Mouse (Mus musculus) bone marrow macrophage, adult 2 months (primary cell): ENCODE measurements around the gene Gstz1. TPM values are rescaled to one million over a fixed set of nuclear protein-coding genes. Genes with fewer than 3 reads are reported as not detected.
"Not testable (repeated sequence)": the region's sequence is repeated elsewhere in the genome, so short reads cannot be mapped to it uniquely, and the experiment has no call there.

Experiments used
- H3K27ac ChIP-seq: 2 replicates; pipeline ENCODE4 v1.5.1; 2012; ENCODE audit warnings: low read depth, low read length; ENCODE audit not compliant: insufficient read depth
- H3K4me1 ChIP-seq: 2 replicates; pipeline ENCODE4 v1.6.1; 2012; ENCODE audit warnings: low read length; ENCODE audit not compliant: control insufficient read depth, insufficient read depth
- H3K4me3 ChIP-seq: 2 replicates; pipeline ENCODE4 v1.5.1; 2012; ENCODE audit warnings: mild to moderate bottlenecking, low read length, moderate library complexity; ENCODE audit not compliant: insufficient read depth
- CTCF ChIP-seq: IDR thresholded peaks from 2 replicates; pipeline ENCODE4 v1.5.1; 2012; ENCODE audit warnings: low read depth, mild to moderate bottlenecking, low read length, moderate library complexity
- POLR2A ChIP-seq: IDR thresholded peaks from 2 replicates; pipeline ENCODE4 v1.6.1; 2012; ENCODE audit warnings: mild to moderate bottlenecking, low read depth, low read length, borderline replicate concordance
- polyA plus RNA-seq: library from polyadenylated mRNA; stranded (reverse); fragments of >200 nt; gene quantifications from 2 replicates; pipeline ENCODE4 v1.2.4, GENCODE M21; 2012; ENCODE audit not compliant: missing spikeins, insufficient read depth, insufficient read length

Gstz1 gene
- polyA plus RNA-seq, 1 experiment: 17.5 TPM

GRCm38 (mm10) chr12:87199206-87199972 lies 52.4 kb downstream of the Gstz1 start, which contains the start of gene Samd15:
Gene Samd15, plus strand, starts transcription at chr12:87199723.
- Histone ChIP-seq H3K4me1 (peaks cover 15% of the 10 kb centered on the region), H3K27ac (peak within 1 kb of the TSS; percentile 9), H3K4me3 (peak within 1 kb of the TSS; percentile 89)
- no peak for TF ChIP-seq POLR2A
- TF ChIP-seq CTCF: no peak

DNA sequence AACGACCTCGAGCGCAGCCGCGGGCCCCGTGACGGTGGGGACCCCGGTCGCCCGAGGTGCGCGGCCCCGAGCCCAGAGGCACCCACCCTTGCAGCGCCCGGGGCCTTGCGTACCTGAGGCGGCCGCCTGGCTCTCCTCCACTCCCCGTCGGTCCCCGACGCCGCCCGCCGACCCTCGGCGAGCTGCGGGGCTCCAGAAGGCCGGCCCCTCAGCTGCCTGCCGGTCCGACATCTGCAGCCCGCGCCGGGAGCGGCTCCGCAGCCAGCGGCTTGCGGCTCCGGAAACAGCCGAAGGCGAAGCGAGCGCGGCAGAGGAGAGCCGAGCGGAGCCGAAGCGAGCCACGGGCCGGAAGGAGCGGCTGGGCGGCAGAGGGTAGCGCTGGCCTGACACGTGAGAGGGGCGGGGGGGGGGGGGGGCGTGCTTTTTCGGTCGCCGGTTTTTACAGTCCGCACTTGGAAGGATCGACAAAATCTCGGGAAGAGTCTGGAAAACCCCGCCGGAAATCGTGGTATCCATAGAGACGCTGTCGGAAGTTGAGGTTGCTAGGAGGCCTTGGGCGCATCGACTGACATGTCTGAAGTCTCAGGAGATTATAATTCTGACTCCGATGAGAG lies 53.1 kb downstream of the Gstz1 start, which contains the start of gene Tmed8:
TSS of gene Tmed8 (minus strand) at position 482 of the 614 bp plus-strand sequence.
- peak within 1 kb of the TSS; percentile 9 for H3K27ac ChIP-seq
- TF ChIP-seq CTCF (no peak), POLR2A (no peak)
- H3K4me3 ChIP-seq: peak within 1 kb of the TSS; percentile 89
- H3K4me1 ChIP-seq: peaks cover 15% of the 10 kb centered on the region

- H3K4me1 ChIP-seq: peaks cover 15% of the 10 kb centered on the region
- H3K4me3 ChIP-seq: no peak overlapping the region
- H3K27ac ChIP-seq: no peak overlapping the region
- TF ChIP-seq CTCF (no peak), POLR2A (no peak)
These were observed 54.7 kb downstream of the Gstz1 start for GRCm38 (mm10) chr12:87201694-87202093.

GRCm38 (mm10) chr12:87205789-87206188 lies 58.8 kb downstream of the Gstz1 start:
- H3K4me3 ChIP-seq, H3K27ac ChIP-seq, H3K4me1 ChIP-seq: not testable (repeated sequence)

GRCm38 (mm10) chr12:87212844-87213606 lies 66.1 kb downstream of the Gstz1 start:
- Histone ChIP-seq H3K4me1 (peaks cover 10% of the 10 kb centered on the region), H3K27ac (no peak overlapping the region), H3K4me3 (no peak overlapping the region)
- TF ChIP-seq POLR2A (no peak), CTCF (no peak)

Other genes starting within 250 kb of the Gstz1 start
- 21.3 and 23.0 TPM in 2 replicates for gene Cipc, start 200.1 kb upstream of the Gstz1 start, polyA plus RNA-seq
- not detected in 2 replicates for gene Zdhhc22, start 156.7 kb upstream of the Gstz1 start, polyA plus RNA-seq
- gene Tmem63c, start 125.8 kb upstream of the Gstz1 start, polyA plus RNA-seq: not detected in 2 replicates
- not detected in 2 replicates for gene Ngb, start 44.6 kb upstream of the Gstz1 start, polyA plus RNA-seq
- 6.0 and 6.1 TPM in 2 replicates for gene Pomt2, start 803 bp downstream of the Gstz1 start, polyA plus RNA-seq
- 1.3 TPM in 1 of 2 replicates, not detected in the other for gene Samd15, start 52.6 kb downstream of the Gstz1 start, polyA plus RNA-seq
- gene Tmed8, start 53.3 kb downstream of the Gstz1 start, polyA plus RNA-seq: 8.9 and 9.7 TPM in 2 replicates
- 1.0 TPM in 1 of 2 replicates, not detected in the other for gene Noxred1, start 91.6 kb downstream of the Gstz1 start, polyA plus RNA-seq
- 87.0 and 97.7 TPM in 2 replicates for gene Vipas39, start 119.1 kb downstream of the Gstz1 start, polyA plus RNA-seq
- 117 and 124 TPM in 2 replicates for gene Ahsa1, start 119.3 kb downstream of the Gstz1 start, polyA plus RNA-seq
- not detected in 2 replicates for gene Ism2, start 152.5 kb downstream of the Gstz1 start, polyA plus RNA-seq
- 134 and 139 TPM in 2 replicates for gene Sptlc2, start 241.2 kb downstream of the Gstz1 start, polyA plus RNA-seq